Mouse (Mus musculus): ENCODE results near the gene Polr1a.

The Polr1a gene

DNA sequence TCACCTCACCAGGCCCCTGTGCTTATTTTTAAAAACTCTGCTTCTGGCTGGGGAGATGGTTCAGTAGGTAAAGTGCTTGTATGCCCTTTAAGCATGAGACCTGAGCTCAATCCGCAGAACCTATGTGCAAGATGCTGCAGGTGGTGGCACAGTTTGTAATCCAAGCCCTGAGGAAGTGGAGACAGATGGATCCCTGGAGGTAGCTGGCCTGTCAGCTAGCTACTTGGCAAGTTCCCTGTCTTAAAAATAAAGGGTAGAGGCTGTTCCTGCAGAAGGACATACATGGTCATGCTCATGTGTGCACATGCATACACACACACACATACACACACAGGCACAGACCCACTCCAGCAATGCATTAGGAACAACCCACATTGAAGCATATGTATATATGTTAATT is 88.4 kb downstream of the Polr1a start:
- DNase-seq (ENCODE audit: low spot score in 2 of 2): no peak

DNA sequence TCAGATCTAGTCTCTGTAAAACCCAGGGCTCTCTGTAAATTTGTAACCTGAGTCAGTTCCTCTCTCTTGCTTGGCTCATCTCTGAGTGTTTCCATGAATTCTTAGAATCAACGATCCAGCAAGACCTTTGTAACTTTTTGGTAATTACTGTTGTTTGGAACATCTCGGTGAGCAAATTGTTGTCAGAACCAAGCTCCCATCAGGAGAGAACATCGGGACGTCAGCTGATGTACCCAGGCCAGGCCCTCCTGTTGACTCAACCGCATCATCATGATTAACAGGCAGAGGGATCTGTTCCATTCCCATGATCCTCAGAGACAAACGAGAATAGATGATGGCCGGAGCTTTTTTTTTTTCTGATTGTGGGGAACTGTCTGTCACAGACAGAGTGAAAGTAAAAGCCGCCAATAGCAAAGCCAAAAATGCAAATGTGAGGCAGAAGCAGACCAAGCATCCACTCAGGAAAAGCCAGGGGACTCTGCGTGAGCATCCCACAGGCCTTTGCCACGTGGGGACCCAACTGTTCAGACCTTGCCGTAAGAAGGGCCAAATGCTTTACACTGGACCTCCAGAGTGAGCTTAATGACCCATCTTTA is 91.2 kb downstream of the Polr1a start:
- no peak for DNase-seq (ENCODE audit: low spot score in 2 of 2)

DNA sequence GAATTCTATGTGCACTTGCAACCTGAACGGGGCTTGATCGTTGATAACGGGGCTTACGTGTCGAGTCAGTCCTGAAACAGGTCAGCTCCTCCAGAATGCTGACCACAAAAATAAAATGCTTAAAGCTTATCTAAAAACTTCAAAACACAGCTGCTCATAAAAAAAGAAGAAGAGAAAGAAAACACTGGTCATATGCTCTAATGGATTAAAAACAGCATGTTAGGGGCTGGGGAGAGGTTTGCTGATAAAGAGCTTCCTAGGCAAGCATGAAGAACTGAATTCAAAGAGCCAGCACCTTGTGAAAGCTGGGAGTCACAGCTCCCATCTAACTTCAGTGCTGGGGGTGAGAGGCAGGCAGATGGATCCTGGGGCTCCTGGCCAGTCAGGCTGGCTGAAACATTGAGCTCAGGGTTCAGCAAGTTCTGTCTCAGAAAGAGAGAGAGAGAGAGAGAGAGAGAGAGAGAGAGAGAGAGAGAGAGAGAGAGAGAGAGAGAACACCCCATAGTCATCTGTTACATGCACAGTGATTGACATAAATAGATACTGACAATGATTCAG is 92.4 kb downstream of the Polr1a start:
- no peak for DNase-seq (ENCODE audit: low spot score in 2 of 2)

DNA sequence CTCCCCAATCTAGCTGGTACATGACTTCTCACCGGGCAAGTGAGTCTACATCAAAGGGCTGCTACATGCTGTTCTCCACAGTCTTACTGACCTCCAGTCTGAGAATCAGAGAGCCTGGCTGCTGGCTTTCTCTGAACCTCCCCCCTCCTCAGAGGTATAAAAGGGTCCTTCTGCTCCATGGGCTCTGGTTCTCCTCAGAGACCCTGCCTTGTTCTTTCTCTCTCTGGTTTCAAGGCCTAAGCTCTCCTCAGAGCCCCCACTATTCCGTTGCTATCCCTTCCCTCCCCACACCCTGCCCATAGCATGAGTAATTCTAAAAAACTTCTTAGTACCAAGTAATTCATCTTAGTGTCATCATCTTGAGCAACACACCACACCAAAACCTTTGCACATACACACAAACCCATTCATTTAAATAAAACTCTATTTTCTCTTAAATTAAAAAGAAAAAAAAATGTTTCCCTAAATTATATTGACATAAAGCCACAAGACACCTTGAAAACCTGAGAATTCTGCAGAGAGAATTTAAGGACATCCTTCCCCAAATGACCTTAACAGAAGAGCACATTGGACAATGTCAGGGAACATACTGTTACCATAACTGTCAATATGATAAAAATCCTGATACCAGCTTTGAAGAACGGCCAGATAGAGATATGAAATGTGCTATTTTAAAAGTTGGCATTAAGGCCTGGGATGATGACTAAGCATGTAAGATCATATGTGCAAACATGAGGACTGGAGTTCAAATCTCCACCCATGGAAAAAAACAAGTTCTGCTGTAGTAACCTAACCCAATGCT is 98.8 kb downstream of the Polr1a start:
- DNase-seq (ENCODE audit: low spot score in 2 of 2): no peak

DNA sequence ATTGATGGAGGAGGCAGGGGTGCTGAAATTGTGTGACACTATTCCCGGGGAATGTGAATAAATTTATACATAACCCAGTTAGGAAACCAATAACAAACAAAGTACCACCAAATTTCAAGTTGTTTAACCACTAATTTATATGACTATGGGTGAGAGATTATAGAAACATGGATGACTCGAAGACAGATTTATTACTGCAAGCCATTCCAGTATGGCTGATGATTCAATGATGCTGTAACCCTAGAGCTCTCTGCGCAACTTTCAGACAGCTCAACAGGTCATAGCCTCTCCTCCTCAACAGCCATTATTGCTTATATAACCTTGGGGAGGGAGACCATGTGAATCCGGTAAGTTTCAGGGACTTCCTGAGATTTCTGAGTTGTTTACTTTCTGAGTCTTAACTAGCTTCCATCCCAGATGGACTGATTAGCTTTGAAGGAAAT is 99.4 kb downstream of the Polr1a start:
- no peak for DNase-seq (ENCODE audit: low spot score in 2 of 2)

DNA sequence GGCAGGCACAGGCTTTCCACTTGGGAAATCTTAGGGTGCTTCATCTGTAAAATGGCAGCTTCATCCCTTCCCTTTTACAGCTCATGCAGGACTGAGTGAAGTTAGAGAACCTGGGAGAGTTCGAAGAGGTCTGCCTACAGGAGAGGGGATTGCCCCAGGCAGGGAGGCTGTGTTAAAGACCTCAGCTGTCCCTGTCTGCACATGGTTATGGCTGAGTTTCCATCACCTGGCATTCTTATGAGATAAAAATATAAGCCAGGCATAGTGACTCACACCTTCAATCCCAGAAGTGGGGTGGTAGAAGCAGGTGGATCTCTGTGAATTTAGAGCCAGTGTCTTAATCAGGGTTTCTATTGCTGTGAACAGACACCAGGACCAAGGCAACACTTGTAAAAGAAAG is 100.6 kb downstream of the Polr1a start:
- no peak for DNase-seq (ENCODE audit: low spot score in 2 of 2)

DNA sequence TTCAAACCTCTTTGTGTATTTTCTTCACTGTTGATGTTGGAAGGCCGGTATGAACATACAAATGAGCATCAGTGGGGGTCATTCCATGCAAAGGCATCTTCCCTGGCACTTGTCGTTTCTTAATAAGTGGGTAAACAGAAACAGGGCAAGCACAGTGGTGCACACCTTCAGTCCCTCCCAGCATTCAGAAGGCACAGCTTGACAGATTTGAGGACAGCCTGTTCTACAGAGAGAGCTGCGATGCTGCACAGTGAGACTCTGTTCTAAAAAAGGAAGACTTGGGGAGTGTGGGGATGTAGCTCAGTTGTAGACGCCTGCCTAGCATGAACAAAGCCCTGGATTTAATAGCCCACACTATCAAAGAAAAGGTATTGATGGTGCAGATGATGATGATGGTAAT is 105.2 kb downstream of the Polr1a start:
- no peak for DNase-seq (ENCODE audit: low spot score in 2 of 2)

DNA sequence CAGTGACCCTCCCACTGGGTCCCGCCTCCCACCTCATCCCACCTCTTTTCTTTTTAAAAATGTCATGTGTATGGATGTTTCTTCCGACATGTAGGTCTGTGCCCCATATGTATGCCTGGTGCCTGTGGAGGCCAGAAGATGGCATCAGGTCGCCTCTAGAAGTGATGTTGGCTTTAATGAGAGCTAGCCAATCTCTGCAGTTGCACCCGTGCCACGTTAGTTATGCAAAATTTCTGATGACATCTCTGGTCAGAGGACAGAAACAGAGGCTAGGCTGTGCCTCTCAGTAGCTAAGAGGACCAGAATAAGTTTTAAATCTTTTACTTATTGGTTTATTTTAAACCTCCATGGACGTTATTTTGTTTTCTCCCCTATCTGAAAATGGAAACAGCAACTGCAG is 109.2 kb downstream of the Polr1a start:
- DNase-seq (ENCODE audit: low spot score in 2 of 2): no peak

DNA sequence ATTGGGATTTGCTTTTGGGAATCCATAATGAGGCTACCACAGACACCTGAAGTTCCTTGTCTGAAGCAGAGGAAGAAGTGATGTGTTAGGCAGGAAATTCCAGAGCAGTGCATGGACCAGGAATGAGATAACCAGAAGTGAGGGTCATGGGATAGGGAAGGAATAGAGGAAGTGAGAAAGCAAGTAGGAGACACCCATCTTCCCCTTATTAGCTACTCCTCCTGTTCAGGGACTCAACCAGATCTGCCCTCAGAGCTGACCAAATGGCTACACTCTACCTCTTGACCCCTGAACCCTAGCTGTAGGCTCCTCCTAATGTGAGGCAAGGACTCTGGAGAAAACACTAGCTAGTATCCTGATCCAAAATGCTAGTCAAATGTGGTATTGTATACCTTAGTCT is 116.6 kb downstream of the Polr1a start:
- DNase-seq (ENCODE audit: low spot score in 2 of 2): no peak

DNA sequence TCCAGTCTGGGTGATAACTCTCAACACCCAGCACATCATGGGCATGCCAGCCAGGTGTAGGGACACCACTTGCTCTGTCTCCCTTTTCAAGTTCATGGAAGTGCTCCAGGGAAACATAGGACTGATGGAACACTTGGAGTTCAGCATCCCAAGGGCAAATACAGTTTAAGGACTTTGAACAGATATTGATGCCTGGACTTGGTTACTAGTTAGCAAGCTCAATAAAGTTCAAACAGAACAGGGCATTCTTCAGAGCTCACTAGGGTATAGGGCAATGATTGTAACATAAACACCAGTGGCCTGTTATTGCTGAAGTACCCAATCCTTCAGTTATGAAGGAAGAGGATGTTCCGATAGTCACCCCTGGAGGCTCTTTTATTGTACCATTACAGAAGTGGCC is 119.2 kb downstream of the Polr1a start:
- no peak for DNase-seq (ENCODE audit: low spot score in 2 of 2)

DNA sequence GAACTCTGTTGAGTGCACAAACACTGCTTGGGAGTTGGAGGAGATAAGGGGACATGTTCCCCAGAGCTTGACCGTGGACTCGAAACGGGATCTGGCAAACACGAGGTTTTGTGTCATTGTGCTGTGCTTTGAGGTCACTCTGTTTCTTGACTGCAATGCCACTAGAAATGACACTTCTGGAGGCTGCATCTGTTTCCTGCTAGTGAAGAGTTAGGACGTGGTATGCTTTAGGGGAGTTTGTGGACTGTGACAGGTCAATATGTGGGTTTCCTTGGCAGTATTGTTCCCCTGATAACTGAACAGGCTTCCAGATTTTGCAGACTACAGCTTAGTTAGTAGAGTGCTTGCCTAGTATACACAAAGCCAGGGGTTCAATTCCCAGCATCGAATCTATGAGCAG is 120.8 kb downstream of the Polr1a start:
- no peak for DNase-seq (ENCODE audit: low spot score in 2 of 2)

Data from urinary bladder, postnatal 4 days (tissue).